Mouse (Mus musculus) liver, adult 2 months (tissue): ENCODE measurements around the gene Il31.

ENCODE experiments used
- CTCF ChIP-seq: fragments of 200-500 bp; IDR thresholded peaks from 2 replicates; pipeline ENCODE4 v1.5.1; 2011; ENCODE audit warnings: low read depth, low read length, control low read depth
- POLR2A ChIP-seq: fragments of 200-500 bp; IDR thresholded peaks from 2 replicates; pipeline ENCODE4 v1.6.1; 2011; ENCODE audit warnings: low read length, control low read depth; ENCODE audit not compliant: insufficient read depth; ENCODE audit errors: extremely low read depth

DNA sequence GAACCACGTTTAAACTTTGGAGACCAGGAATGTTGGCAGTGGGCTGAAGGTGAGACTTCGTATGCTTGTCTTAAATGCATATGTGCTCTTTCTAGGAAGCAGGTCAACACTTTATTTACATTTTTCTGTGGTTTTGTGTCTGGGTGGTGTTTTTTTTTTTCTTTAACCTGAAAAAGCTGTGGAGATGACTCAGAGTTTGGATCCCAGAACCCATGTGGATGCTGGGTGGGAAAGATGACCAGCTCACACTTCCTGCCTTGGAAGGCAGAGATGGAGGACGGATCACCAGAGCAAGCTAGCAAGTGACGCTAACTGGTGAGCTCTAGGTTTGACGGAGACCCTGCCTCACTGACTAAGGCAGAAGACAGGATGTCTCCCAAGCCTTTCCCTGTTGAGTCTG, 25.6 kb upstream of the Il31 start:
- TF ChIP-seq CTCF (no peak), POLR2A (no peak)
